Mouse (Mus musculus) brain, embryonic 14.5 days (tissue): ENCODE results near the gene Hoxa3.

Experiments
- CTCF ChIP-seq: fragments of 200-500 bp; IDR thresholded peaks from 2 replicates; pipeline ENCODE4 v1.5.1; 2012; ENCODE audit warnings: inconsistent platforms, mild to moderate bottlenecking, moderate library complexity, borderline replicate concordance; ENCODE audit not compliant: insufficient read depth, insufficient read length; ENCODE audit errors: extremely low read depth
- POLR2A ChIP-seq: fragments of 200-500 bp; IDR thresholded peaks from 2 replicates; pipeline ENCODE4 v1.6.1; 2012; ENCODE audit warnings: mild to moderate bottlenecking, inconsistent platforms, borderline replicate concordance; ENCODE audit not compliant: poor library complexity, insufficient read depth, insufficient read length, severe bottlenecking; ENCODE audit errors: extremely low read depth

DNA sequence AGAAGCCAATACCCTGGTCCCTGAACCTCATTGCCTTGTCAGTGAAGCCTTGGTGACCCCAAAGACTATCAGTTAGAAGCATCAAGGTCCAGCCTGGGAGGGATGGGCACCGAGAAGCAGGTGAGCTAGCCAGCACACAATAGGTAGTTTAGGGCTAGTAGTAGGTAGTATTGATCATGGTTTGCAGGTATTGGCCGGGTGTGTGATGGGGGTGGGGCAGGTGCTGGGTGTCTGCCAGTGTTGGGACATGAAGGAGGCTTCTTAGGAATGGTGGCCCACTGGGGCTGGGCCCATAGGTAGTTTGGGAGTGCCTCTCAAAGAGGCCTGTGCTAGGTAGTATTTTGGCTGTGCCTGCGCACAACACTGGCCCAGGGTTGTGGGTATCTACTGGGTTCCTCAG is 1.9 kb upstream of the Hoxa3 start:
- TF ChIP-seq CTCF: no peak
- no peak for TF ChIP-seq POLR2A
